Mouse (Mus musculus): ENCODE data around the gene Nkapl.
"Not testable (repeated sequence)": the region's sequence is repeated elsewhere in the genome, so short reads cannot be mapped to it uniquely, and the experiment has no call there.

Nkapl gene

DNA sequence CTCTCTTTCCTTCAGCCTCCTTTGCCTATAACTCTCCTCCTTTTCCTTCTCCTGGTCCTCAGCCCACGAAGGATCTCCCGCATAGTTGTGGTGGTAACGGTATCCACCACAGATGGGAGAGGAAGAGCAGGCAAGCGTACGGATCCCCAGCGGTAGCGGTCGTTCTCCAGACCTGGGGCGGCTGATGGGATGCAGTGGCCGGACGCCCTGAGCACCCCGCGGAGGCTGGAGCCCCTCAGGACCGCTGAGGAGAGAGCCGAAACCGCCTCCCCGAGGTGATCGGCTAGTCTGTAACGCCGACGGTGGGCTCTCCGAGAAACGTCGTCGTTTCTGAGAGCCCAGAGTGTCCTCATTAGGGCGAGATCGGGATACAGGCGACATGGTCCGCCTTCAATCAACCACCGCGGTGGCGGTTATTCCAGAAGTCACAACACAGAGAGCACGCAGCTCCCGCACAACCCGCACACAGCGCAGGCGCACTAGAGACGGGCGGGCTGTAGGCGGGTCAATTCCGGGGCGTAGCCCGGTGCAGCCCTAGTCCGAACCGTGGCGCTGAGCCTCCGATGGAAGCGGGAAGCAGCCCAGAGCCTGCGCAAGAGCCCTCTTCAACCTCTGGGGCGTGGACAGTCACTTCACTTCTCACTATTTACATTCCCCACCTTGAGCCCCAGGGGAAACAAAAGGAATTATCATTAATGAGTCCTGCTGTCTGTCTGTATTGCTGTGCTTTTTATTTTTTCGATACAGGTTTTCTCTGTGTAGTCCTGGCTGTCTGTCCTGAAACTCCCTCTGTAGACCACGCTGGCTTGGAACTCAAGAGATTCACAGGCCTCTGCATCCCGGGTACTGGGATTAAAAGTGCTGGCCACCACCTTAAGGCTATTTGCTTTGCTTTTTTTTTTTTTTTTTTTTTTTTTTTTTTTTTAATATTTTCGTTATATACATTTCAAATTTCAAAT is at the start of gene Nkapl:
TSS of gene Nkapl (minus strand) at position 449 of the 959 bp plus-strand sequence.
- peak; percentile 93 for DNase-seq (ENCODE audit: low read depth, low spot score)

- peak; percentile 95 for DNase-seq (ENCODE audit: low read depth, low spot score)
Observed at GRCm38 (mm10) chr13:21506221-21506649, 37.9 kb upstream of the Nkapl start.

DNA sequence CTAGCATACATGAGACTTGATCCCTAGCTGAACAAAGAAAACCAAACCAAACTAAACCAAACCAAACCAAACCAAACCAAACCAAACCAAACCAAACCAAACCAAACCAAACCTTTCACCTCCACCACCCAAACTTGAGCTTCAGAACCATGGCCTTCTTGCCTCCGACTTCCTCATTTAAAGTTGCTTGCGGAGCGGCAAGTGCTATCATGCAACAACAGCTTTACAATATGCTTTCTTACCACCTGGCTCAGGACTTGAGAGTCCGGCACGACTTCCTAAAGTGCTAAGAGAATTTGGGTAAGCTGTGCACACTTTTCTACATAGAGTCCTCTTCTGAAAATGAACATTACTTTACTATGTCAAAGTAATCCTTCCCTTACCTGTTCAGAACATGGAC is 34.0 kb upstream of the Nkapl start:
- no peak for DNase-seq (ENCODE audit: low read depth, low spot score)

DNA sequence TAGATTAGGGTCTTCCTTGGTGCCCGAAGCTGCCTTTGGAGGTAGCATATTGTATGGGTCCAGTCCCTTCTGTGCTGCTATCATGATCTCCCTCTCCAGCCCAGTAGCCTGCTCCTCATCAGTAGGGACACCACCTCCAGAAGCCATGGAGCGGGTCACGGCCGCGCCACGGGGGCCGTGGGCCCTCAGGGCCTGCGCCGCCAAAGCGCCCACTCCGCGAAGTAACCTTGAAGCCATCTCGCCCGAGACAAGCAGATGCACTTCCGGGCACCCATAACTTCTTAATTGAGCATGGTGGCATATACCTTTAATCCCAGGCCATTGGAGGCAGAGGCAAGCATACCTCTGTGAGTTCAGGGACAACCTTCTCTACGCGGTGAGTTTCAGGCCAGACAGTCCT is 32.9 kb upstream of the Nkapl start, which contains the start of gene Gm11273:
TSS of gene Gm11273 (minus strand) at position 237 of the 400 bp plus-strand sequence.
- DNase-seq (ENCODE audit: low read depth, low spot score) = not testable (repeated sequence)

DNA sequence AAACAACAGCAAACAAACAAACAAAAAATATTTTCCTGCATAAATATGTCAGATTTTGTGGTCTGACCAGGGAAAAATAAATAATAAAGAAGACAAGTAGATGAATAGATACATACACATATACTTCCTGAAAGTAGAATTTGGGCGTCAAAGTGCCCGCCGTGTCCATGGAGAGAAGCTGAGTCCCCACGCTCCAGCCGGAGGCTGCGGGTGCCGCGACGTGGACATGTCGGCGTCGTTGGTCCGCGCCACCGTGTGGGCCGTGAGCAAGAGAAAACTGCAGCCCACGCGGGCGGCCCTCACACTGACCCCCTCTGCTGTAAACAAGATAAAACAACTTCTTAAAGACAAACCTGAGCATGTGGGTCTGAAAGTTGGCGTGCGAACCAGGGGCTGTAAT is 26.8 kb upstream of the Nkapl start, which contains the start of gene AK157302:
TSS of gene AK157302 (plus strand) at position 144 of the 400 bp plus-strand sequence.
- DNase-seq (ENCODE audit: low read depth, low spot score) = no peak

- DNase-seq (ENCODE audit: low read depth, low spot score) = no peak
Observed at GRCm38 (mm10) chr13:21492847-21493246, 24.5 kb upstream of the Nkapl start.

DNA sequence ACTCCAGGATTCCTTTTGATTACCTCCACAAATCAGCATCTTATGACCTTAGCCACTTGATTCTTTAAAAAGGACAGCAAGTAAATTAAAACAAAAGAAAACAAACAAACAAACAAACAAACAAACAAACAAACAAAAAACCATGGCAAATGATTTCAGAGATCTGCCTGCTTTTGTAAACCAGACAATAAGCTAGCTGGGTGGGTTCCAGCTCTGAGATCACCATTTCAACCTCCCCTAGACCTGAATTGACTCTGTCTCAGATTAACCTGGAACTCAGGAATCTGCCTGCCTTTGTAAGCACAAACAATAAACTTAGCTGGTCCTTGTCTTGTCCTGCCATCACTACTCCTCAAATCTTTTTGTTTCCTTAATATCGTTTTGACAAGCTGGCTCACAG is 18.6 kb upstream of the Nkapl start:
- DNase-seq (ENCODE audit: low read depth, low spot score) = peak; percentile 61

DNA sequence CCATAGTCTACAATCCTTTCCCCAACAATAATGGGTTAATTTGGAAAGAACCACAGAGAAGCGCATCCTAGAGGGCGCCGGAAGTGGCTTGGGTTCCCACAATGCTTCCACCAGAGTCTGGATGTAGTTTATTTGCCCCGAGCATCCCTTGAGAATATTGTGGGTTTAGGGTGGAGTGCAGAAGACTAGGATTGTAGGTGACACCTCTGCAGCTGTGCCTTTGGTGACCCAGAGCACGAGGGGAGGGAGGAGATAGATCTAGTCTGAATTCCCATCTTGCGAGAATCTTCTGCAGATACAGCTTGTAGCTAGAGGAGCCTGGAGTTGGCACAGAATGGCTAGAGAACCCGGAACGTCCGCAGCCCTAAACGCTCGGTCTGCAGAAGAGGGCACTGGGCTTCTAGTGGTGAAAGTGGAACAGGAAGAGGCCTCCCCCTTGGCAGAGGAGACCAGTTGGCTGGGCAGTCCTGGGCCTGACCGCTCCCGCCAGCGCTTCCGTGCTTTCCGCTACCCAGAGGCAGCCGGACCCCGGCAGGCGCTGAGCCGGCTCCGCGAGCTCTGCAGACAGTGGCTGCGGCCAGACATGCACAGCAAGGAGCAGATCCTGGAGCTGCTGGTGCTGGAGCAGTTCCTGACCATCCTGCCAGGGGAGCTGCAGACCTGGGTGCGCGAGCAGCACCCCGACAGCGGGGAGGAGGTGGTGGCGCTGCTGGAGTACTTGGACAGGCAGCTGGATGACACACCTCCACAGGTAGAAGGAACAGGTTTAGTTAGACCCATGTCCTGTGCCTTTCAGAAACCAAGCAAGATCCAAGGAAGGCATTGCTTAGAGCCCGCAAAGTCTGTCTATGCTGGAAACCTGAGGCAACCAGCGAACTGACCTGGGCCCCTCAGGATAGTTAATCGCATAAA is 10.7 kb upstream of the Nkapl start, which contains the start of the genes Zkscan4 and Gm10065:
TSS of gene Zkscan4 (plus strand) at position 149 of the 912 bp plus-strand sequence.
TSS of gene Gm10065 (minus strand) at position 683 of the 912 bp plus-strand sequence.
- DNase-seq (ENCODE audit: low read depth, low spot score) = peak; percentile 64

GRCm38 (mm10) chr13:21472427-21472826 is 4.1 kb upstream of the Nkapl start:
- DNase-seq (ENCODE audit: low read depth, low spot score) = no peak

GRCm38 (mm10) chr13:21469097-21469496 is 788 bp upstream of the Nkapl start:
- DNase-seq (ENCODE audit: low read depth, low spot score) = no peak

- no peak for DNase-seq (ENCODE audit: low read depth, low spot score)
Observed at GRCm38 (mm10) chr13:21467336-21467735, 973 bp downstream of the Nkapl start.

DNA sequence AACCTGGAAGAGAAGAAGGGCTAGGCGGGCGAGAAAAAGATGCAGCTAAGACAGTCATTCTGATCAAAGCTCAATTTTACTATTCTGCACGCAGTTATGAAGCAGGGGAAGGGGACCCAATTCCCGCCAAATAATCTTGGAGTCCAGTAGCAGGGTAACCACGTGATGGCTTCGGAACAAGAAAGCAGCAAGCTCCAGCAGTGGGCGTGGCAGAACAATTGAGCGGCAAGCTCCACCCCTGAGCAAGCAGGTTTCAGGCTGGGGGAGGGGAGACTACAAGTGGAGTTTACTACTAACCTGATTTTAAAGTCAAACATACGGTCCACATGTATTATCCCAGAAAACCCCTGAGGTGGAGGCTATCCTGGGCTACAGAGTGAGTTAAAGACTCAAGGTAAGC is 5.8 kb downstream of the Nkapl start:
- peak; percentile 82 for DNase-seq (ENCODE audit: low read depth, low spot score)

DNA sequence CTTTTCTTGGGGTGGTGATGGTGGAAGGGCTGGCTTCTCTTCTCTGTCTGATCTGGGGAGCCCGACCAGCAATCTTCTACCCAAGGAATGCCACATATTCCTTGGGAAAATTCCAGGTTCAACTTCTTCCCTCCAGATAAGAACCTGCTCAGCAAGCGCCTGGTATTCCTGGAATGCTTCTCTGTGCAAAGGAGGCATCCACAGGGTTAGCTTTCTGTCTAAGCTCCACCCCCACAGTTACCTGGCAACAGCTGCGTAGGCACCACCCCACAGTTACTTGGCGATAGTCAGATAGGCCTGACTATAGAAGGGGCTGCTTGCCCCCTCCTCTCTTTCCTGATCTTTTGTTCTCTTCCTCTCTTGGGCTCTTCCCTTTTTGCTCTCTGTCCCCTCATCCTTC is 12.0 kb downstream of the Nkapl start:
- peak; percentile 96 for DNase-seq (ENCODE audit: low read depth, low spot score)

- no peak for DNase-seq (ENCODE audit: low read depth, low spot score)
Observed at GRCm38 (mm10) chr13:21454133-21454532, 14.2 kb downstream of the Nkapl start.

DNA sequence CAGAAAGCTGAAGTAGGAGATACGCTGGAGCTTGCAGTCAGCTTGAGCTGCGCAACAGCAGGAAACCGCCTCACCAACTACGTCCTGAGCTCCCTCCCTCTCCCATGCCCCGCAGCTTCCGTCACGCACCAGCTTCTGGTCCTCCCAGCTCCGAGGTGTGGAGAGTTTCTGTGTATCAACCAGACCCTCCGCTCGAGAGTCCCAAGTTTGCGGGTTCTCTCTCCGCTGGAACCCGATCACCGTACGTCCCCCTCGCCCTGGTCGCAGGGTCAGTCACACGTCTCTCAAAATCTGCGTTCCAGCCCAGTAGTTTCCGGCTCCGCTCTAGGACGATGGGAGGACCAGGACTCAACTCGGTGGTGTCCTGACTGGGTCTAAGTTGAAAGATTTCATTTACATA is 14.9 kb downstream of the Nkapl start, which contains the start of gene Zscan26:
TSS of gene Zscan26 (minus strand) at position 282 of the 400 bp plus-strand sequence.
- DNase-seq (ENCODE audit: low read depth, low spot score) = peak; percentile 93

DNA sequence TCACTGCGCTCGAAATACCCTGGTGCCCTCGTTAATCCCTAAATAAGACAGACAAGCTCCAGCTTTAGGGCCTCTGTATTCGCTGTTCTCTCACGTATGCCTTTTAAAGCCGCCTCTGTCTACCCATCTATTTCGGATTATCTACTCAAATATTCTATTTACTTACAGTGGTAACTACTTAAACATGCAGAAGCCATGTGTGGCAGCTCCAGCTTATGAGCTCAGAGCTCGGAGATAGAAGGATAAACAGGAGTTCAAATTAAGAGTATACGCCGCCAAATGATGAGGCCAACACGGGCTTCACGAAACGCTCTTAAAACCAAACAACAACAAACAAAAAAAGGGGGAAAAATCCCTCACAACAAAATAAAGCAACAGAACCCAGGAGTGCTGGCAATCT is 15.3 kb downstream of the Nkapl start:
- no peak for DNase-seq (ENCODE audit: low read depth, low spot score)

DNA sequence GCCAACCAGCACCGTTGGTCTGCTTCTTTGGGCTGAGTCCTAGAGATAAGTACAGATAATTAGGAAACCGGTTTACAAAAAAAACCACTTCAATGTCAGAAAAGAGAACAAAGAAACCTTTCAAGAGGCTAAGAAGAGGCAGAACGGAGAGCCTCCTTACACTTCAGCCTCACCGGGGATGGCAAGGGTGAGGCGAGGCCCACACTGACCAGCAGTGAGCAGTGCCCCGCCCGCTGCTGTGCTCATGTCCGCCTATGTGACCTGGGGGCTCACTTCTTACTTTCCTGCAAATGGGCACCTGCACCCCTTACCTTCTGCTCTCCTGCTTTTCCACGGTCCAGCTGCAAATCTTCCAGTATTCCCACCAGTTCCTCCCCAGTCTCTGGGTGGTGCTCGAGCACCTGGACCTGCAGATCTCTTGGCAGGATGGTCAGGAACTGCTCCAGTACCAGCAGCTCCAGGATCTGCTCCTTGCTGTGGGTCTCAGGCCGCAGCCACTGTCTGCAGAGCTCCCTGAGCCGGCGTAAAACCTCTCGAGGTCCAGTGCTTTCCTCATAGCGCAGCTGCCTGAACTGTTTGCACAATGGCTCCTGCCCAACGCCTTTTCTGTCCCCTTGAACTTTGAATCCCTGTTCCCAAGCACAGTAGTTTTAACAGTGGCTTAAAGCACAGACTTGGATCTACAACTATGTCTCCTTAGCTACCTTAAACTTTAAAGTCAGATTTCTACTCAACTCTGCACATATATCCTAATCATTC is 20.3 kb downstream of the Nkapl start:
- DNase-seq (ENCODE audit: low read depth, low spot score) = no peak

- no peak for DNase-seq (ENCODE audit: low read depth, low spot score)
Observed at GRCm38 (mm10) chr13:21446796-21447195, 21.5 kb downstream of the Nkapl start.

DNA sequence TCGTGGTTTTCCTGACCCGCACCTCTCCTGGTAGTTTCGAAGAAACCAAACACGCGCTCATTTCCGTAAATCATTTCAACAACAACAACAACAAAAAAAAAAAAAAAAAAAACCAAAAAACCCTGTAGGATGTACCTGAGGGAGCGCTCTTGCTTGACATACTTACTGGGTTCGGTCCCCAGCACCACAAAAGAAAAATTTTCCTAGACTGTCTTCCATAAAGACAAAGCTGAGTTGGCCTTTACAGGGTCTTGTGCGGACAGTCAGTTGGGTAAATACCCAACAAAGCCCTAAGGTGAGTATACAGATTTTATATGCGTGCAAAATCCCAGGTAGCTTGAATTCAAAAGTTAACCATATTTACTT is 27.1 kb downstream of the Nkapl start:
- no peak for DNase-seq (ENCODE audit: low read depth, low spot score)

DNA sequence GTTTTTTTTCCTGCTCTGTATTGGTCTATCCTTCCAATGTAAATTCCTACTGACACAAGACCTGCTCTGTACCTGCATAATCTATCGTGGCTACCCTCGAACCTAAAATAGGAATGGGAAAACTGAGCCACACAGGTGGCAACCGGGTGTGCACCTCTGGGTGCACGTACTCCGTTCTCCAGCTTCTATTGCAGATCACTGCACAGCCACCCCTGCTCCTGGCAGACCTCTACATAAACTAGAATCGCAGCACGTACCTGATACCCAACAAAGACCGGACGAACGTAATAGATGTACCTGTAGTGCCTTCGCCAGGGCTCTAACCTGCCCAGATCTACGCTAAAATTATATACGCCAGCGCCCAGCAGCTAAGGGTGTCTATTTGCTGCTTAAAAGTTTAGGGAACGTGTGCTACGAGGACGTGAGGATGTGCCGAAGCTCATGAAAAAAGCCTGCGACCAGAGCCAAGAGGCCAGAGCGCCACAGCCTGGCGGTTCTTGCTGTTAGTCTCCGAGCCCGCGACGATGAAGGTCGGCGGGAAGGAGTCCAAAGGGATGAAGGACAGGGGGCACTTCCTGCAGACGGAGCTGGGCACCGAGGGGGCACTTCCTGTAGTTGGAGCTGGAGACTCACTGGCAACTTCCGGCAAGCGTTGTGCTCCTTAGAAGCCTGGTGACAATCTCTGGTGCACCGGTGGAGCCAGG is 27.7 kb downstream of the Nkapl start, which contains the start of gene Pgbd1:
TSS of gene Pgbd1 (minus strand) at position 556 of the 704 bp plus-strand sequence.
- peak; percentile 83 for DNase-seq (ENCODE audit: low read depth, low spot score)

All from R1 (cell line).